Mouse (Mus musculus): ENCODE results near the gene Rbbp7.

Gene Rbbp7

GRCm38 (mm10) chrX:162828016-162828415, 67.8 kb downstream of the Rbbp7 start:
- DNase-seq (ENCODE audit: low read depth): no peak

Measured in fibroblast of lung, adult 2 months (primary cell).